Mouse (Mus musculus): ENCODE data around the gene Olfr878.

The Olfr878 gene

GRCm38 (mm10) chr9:37917540-37917939 is at the start of gene Olfr878:
Gene Olfr878 (plus strand): TSS chr9:37917840.
- DNase-seq, result no peak

- DNase-seq, result no peak
Measured at GRCm38 (mm10) chr9:37870246-37870645, 47.4 kb upstream of the Olfr878 start.

- no peak for DNase-seq
Measured at GRCm38 (mm10) chr9:37871097-37871496, 46.5 kb upstream of the Olfr878 start.

DNA sequence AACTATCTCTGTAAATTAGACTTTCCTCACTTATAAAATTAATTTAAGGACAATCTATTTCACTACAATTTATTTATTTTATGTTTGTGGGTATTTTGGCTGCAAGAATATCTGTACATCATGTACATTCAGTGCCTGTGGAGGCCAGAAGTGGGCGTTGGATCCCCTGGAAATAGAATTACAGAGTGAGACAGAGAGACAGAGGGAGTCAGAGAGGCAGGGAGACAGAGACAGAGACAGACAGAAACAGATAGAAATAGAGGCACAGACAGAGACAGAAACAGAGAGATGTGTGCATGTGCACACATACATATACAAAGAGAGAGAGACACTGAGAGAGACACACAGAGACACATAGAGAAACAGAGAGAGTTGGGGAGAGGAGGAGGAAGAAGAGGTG is 46.1 kb upstream of the Olfr878 start:
- DNase-seq, result no peak

DNA sequence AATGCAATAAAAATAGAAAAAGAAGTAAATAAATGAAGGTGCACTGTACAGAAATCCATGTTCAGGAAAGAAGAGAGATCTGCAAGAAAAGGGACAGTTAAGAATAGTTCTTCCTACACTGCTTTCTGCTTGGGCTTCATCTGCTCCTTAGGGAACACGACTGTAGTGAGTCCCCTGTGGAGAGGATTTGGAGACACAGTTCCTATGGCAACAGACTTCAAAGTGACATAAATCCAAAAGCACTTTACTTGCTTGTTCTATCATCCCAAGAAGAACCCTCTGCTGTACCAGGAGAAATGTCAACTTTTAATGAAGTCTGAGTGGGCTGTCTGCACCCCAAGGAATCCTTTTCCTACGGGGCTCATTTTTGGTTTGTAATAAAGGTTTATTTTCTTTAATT is 26.7 kb upstream of the Olfr878 start:
- DNase-seq, result no peak

DNA sequence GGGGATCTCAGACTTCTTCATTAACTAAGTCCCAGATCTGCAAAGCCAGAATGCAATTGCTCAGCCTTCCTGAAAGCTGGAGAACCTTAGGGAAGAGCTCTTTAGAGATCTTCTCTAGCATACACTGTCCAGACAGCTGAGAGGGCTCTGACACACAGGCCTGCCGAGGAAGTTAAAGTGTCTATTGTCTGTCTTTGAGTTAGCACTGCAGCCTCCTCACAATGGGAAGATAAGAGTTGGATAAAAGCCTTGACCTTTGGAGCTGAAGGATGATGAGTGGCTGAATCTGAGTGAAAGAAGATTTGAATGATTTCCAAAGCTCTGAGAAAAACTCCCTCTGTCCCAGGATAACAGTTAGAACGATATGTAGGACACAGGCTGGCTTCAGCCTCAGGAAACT is 21.0 kb upstream of the Olfr878 start, which contains the start of gene Olfr145:
Olfr145 (plus strand) TSS at position 64 of the 400 bp plus-strand sequence.
- DNase-seq, result no peak

- no peak for DNase-seq
Measured at GRCm38 (mm10) chr9:37905555-37905954, 12.1 kb upstream of the Olfr878 start.

GRCm38 (mm10) chr9:37918018-37918417 is 378 bp downstream of the Olfr878 start:
- DNase-seq, result no peak

GRCm38 (mm10) chr9:37924194-37924593 is 6.6 kb downstream of the Olfr878 start:
- no peak for DNase-seq

- DNase-seq, result no peak
Measured at GRCm38 (mm10) chr9:37925445-37925844, 7.8 kb downstream of the Olfr878 start.

DNA sequence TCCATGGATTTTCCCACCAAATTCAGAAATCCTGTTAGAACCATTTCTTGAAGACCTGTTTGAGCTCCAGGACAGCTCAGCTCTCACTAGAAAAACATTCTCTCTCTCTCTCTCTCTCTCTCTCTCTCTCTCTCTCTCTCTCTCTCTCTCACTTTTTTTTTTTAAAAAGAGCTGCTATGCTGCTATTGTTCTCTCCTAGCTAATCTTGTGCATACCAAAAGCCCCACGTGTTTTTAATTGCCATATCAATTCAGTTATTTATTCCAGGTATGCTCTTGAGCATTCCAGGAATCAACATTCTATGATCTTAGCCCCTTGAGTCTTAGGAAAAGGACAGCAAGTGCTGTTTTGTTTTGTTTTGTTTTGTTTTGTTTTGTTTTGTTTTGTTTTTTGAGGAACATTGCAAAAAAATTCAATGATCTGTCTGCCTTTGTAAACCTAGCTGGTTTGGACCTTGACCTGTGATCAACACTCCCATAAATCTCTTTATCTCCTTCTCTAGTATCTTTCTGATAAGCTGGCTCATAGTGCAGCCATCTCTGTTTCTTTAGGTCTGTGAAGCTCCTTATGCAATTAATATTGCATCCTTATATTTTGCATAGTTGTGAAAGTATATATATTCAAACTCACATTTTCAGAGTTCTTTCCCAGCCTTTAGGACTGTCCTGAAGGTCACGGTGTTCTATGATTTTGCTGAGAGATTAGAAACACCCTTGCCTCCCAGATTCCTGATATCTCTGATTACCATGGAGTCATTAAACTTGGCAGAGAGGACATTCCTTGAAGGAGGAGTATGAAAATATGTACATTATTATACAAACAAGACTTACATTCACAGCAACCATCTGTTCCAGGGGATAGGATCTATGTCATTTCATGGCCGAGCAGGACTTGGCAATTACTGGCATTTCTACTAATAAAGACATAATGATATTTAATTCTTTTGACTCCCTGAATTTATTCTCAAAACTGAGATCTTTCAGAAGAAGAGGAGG is 8.7 kb downstream of the Olfr878 start:
- no peak for DNase-seq

GRCm38 (mm10) chr9:37932519-37932918 is 14.9 kb downstream of the Olfr878 start:
- peak; percentile 23 to 48 for DNase-seq

DNA sequence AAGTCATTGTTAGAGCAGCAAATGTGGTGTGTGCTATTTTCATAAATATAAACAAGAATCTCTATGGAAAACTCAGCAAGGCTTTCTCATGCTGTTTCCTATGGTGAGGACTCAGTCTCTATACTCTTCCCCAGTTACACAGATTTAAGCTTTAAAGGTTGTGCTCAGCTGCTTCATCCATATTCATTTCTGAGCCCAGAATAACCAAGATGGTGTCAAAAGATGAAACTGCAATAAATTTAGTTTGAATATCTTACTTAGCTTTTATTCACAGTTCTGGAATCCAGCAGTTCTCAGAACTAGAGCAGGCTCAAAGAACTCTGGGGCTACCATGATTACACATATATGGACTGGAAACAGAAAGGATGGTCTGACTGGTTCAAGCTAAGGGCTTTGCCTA is 16.5 kb downstream of the Olfr878 start:
- DNase-seq, result no peak

DNA sequence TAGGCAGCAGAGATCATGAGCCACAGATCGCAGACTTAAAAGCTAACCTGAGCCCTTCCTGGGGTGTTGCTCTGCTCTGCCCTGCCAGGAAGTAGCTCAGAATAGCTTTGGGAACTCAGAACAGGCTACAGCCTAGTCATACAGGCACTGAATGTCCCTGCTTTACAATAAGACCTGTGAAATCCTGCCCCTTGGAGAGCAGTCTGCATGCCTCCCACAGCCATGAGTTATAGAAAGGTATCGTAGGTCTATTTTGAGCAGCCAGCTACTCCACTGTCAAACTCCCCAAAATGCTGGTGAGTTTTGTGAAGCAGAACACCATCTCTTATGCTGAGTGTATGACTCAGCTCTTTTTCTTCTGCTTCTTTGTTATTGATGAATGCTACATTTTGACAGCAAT is 23.5 kb downstream of the Olfr878 start:
- no peak for DNase-seq
